19 mouse cellular contexts compared by ENCODE assay signal in the genomic region with DNA sequence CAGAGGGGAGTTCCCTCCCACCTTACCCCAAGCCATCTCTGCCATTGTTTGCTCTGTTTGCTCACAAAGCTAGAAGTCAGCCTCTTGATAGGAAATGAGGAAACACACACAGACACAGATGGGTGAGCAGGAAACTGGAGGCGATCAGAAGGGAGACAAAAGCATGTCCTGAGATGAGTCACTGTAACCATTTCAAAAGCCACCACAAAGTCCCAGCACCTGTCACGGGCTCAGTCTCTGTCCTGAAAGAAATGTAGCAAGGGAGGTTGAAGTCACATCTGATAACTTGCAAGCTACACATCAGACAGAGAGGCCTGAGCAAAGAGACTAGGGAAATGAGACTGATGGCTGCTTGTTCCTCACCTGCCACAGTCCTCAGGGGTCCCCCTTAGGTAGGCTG.
DNase-seq lines count a peak whose midpoint lies in the region; ATAC-seq and TF ChIP-seq lines count a peak whose summit lies in the region.
"Had no signal": no experiment of that assay in that cellular context is flagged by ENCODE, and none has a peak within 500 bp of the region (broad histone marks: within the 10 kb centered on the region; RNA-seq: fewer than 3 reads in every experiment).

No protein-coding gene starts in this region.

- peak overlapping the region; percentile 87 for H3K27ac ChIP-seq in thymus, adult 2 months (ENCODE audit: control insufficient read depth, insufficient read depth, low read length)
- H3K27ac ChIP-seq in hindbrain, embryonic 14.5 days: no peak overlapping the region
- H3K27ac ChIP-seq: limb, embryonic 12.5 days; liver, embryonic 15.5 days; neural tube, embryonic 12.5 days had no signal

- no peak overlapping the region for H3K4me2 ChIP-seq in hindbrain, embryonic 14.5 days (replicated peaks)
- H3K4me2 ChIP-seq: limb, embryonic 12.5 days; liver, embryonic 15.5 days; neural tube, embryonic 12.5 days had no signal

- ATAC-seq in granulocyte monocyte progenitor cell, adult 5-6 weeks (replicated peaks; ENCODE audit: poor library complexity, severe bottlenecking): peak; percentile 95
- no peak for ATAC-seq in megakaryocyte-erythroid progenitor cell, adult 5-6 weeks (replicated peaks; ENCODE audit: low FRiP score, low TSS enrichment, poor library complexity, severe bottlenecking)
- no peak for ATAC-seq in hindbrain, embryonic 14.5 days (ENCODE audit: low FRiP score)
- ATAC-seq: forebrain, embryonic 16.5 days; hindbrain, embryonic 16.5 days had no signal

- H3K36me3 ChIP-seq in thymus, adult 2 months (ENCODE audit: control insufficient read depth, insufficient read depth, low read length): no peaks in the 10 kb centered on the region
- no peaks in the 10 kb centered on the region for H3K36me3 ChIP-seq in hindbrain, embryonic 14.5 days (replicated peaks; ENCODE audit: control insufficient read depth, insufficient read depth)
- H3K36me3 ChIP-seq: G1E; limb, embryonic 12.5 days; liver, embryonic 15.5 days; neural tube, embryonic 12.5 days had no signal

- H3K4me1 ChIP-seq in thymus, adult 2 months (replicated peaks; ENCODE audit: control insufficient read depth, insufficient read depth, low read length): peaks cover 51% of the 10 kb centered on the region
- peaks cover 13% of the 10 kb centered on the region for H3K4me1 ChIP-seq in hindbrain, embryonic 14.5 days (replicated peaks; ENCODE audit: control insufficient read depth, insufficient read depth, low read length)
- H3K4me1 ChIP-seq: limb, embryonic 12.5 days; liver, embryonic 15.5 days had no signal

- no peak for TF ChIP-seq POLR2A in thymus, adult 2 months (IDR thresholded peaks at IDR 0.05; ENCODE audit: control insufficient read depth, extremely low read depth, insufficient read depth, low read length, poor library complexity)

- no peak overlapping the region for H3K4me3 ChIP-seq in thymus, adult 2 months (ENCODE audit: control insufficient read depth, insufficient read depth, low read length)
- no peak overlapping the region for H3K4me3 ChIP-seq in hindbrain, embryonic 14.5 days (replicated peaks; ENCODE audit: low read length)
- H3K4me3 ChIP-seq: limb, embryonic 12.5 days; liver, embryonic 15.5 days; neural tube, embryonic 12.5 days had no signal

- no peak for TF ChIP-seq CTCF in thymus, adult 2 months (IDR thresholded peaks at IDR 0.05; ENCODE audit: borderline replicate concordance, control insufficient read depth, extremely low read depth, insufficient read depth, low read length, poor library complexity)

- peak; percentile 90 for DNase-seq in A20 (ENCODE audit: low read depth, low spot score)
- peak; percentile 89 for DNase-seq in CD4-positive helper T cell, adult 2 months (ENCODE audit: low read depth, low spot score)
- DNase-seq in thymus, adult 2 months: peak; percentile 71
- DNase-seq in right cerebral cortex, postnatal 10 days (ENCODE audit: low spot score in 2 of 2): no peak
- DNase-seq in hindbrain, embryonic 14.5 days (ENCODE audit: low spot score): no peak
- DNase-seq: cerebellum, adult 2 months; embryo, embryonic 11 days; gastrocnemius, postnatal 25 days; kidney, postnatal 36 days; lung, postnatal 14 days; midbrain, embryonic 14.5 days had no signal

- H3K9me3 ChIP-seq in hindbrain, embryonic 14.5 days (ENCODE audit: control insufficient read depth, low read length): no peaks in the 10 kb centered on the region
- H3K9me3 ChIP-seq: limb, embryonic 12.5 days; liver, embryonic 15.5 days; neural tube, embryonic 12.5 days had no signal

- no peaks in the 10 kb centered on the region for H3K27me3 ChIP-seq in thymus, adult 2 months (ENCODE audit: control insufficient read depth, insufficient read depth, low read length)
- no peaks in the 10 kb centered on the region for H3K27me3 ChIP-seq in hindbrain, embryonic 14.5 days (ENCODE audit: control insufficient read depth, insufficient read depth, low read length)
- H3K27me3 ChIP-seq: limb, embryonic 12.5 days; liver, embryonic 15.5 days; neural tube, embryonic 12.5 days had no signal

- WGBS in thymus, adult 2 months: 5% methylated on average over 2 of the region's 2 CpGs
- WGBS in hindbrain, embryonic 14.5 days: 71% methylated on average over 2 of the region's 2 CpGs

- H3K9ac ChIP-seq in hindbrain, embryonic 14.5 days: no peak overlapping the region
- H3K9ac ChIP-seq: limb, embryonic 12.5 days; liver, embryonic 15.5 days; neural tube, embryonic 12.5 days had no signal

Comparison
In these comparisons a context has a peak if more than half of its experiments do, and no peak if none do; other contexts are left out.
1. DNase-seq: peak in A20 (single experiment), CD4-positive helper T cell, adult 2 months (single experiment) and thymus, adult 2 months (single experiment); none in right cerebral cortex, postnatal 10 days (0 of 2) and hindbrain, embryonic 14.5 days (single experiment).